Mouse (Mus musculus) MEL (cell line): ENCODE results near the gene Actr2.

Experiments used
- CTCF ChIP-seq, 3 experiments: IDR thresholded peaks in 2 of 3; conservative IDR thresholded peaks in 1 of 3; 2 replicates each; pipeline ENCODE4 v1.5.1; 2011 to 2012; ENCODE audit warnings: low read length in 3 of 3, low read depth in 2 of 3, mild to moderate bottlenecking in 2 of 3, improper control_type of control experiment in 1 of 3, inconsistent platforms in 1 of 3, mixed read lengths in 1 of 3, moderate library complexity in 1 of 3; ENCODE audit not compliant: control insufficient read depth in 1 of 3, insufficient read depth in 1 of 3, poor library complexity in 1 of 3, severe bottlenecking in 1 of 3
- EP300 ChIP-seq, 2 experiments: IDR thresholded peaks; 2 replicates each; pipeline ENCODE4 v1.6.1; 2011; ENCODE audit warnings: improper control_type of control experiment in 2 of 2, low read length in 2 of 2, low read depth in 1 of 2, mild to moderate bottlenecking in 1 of 2
- GATA1 ChIP-seq: IDR thresholded peaks from 2 replicates; pipeline ENCODE4 v1.6.1; 2011; ENCODE audit warnings: low read depth, low read length, improper control_type of control experiment
- POLR2A ChIP-seq, 2 experiments: IDR thresholded peaks; 2 replicates each; pipeline ENCODE4 v1.6.1; 2011 to 2012; ENCODE audit warnings: low read length in 2 of 2, mild to moderate bottlenecking in 2 of 2, control low read depth in 1 of 2, improper control_type of control experiment in 1 of 2, low read depth in 1 of 2, moderate library complexity in 1 of 2; ENCODE audit not compliant: control insufficient read depth in 1 of 2, insufficient read depth in 1 of 2, poor library complexity in 1 of 2
- TAL1 ChIP-seq: IDR thresholded peaks from 2 replicates; pipeline ENCODE4 v1.6.1; 2012; ENCODE audit warnings: mild to moderate bottlenecking, inconsistent platforms, low read length, moderate library complexity, mixed read lengths
- ZMIZ1 ChIP-seq: IDR thresholded peaks from 2 replicates; pipeline ENCODE4 v1.6.1; 2012; ENCODE audit warnings: low read depth, mild to moderate bottlenecking, inconsistent platforms, low read length, improper control_type of control experiment, moderate library complexity

- TF ChIP-seq CTCF (IDR thresholded peaks at IDR 0.05 in 2 of 3, conservative IDR thresholded peaks at IDR 0.05 in 1 of 3; ENCODE audit: control insufficient read depth in 1 of 3, insufficient read depth in 1 of 3, low read depth in 2 of 3, low read length in 3 of 3, poor library complexity in 1 of 3, severe bottlenecking in 1 of 3) (no peak), TAL1 (no peak), GATA1 (no peak), EP300 (IDR thresholded peaks at IDR 0.05; ENCODE audit: low read depth in 1 of 2, low read length in 2 of 2) (no peak), POLR2A (IDR thresholded peaks at IDR 0.05; ENCODE audit: control insufficient read depth in 1 of 2, insufficient read depth in 1 of 2, low read depth in 1 of 2, low read length in 2 of 2, poor library complexity in 1 of 2) (no peak), ZMIZ1 (no peak)
Measured at GRCm38 (mm10) chr11:20054617-20055016, 58.1 kb downstream of the Actr2 start.
